Mouse (Mus musculus) heart, postnatal 0 days (tissue): ENCODE results near the gene Fam160a1.

Source experiments
- CTCF ChIP-seq: IDR thresholded peaks from 2 replicates; pipeline ENCODE4 v1.5.1; 2016; ENCODE audit warnings: antibody characterized with exemption, control low read depth, low read depth
- EP300 ChIP-seq: IDR thresholded peaks from 2 replicates; pipeline ENCODE4 v1.6.1; 2016; ENCODE audit warnings: antibody characterized with exemption, low read depth

- TF ChIP-seq EP300 (no peak), CTCF (no peak)
Observed at GRCm38 (mm10) chr3:85845341-85845740, 28.2 kb upstream of the Fam160a1 start.
